Mouse (Mus musculus) midbrain, embryonic 16.5 days (tissue): ENCODE measurements around the gene Gpr158. TPM values are rescaled to one million over a fixed set of nuclear protein-coding genes. Genes with fewer than 3 reads are reported as not detected.

Experiments used
- ATAC-seq: fragments of 200-750 bp; cut with Nextera tagmentation; 2 replicates; pipeline ENCODE4 v1.8.0; 2017; ENCODE audit warnings: moderate TSS enrichment
- H3K27ac ChIP-seq: fragments of 300-500 bp; sonication (generic); 2 replicates; pipeline ENCODE4 v1.5.1; 2014; ENCODE audit warnings: mild to moderate bottlenecking, low read length, mixed read lengths
- H3K27me3 ChIP-seq: fragments of 300-500 bp; sonication (generic); 2 replicates; pipeline ENCODE4 v1.6.1; 2014; ENCODE audit warnings: low read depth, low read length, mixed read lengths; ENCODE audit not compliant: control insufficient read depth, insufficient read depth
- H3K36me3 ChIP-seq: fragments of 300-500 bp; sonication (generic); 2 replicates; pipeline ENCODE4 v1.6.1; 2014; ENCODE audit warnings: mild to moderate bottlenecking, low read length, moderate library complexity, mixed read lengths; ENCODE audit not compliant: control insufficient read depth, insufficient read depth
- H3K4me1 ChIP-seq: fragments of 300-500 bp; sonication (generic); 2 replicates; pipeline ENCODE4 v1.6.1; 2014; ENCODE audit warnings: mild to moderate bottlenecking, low read length, mixed read lengths; ENCODE audit not compliant: control insufficient read depth, insufficient read depth
- H3K4me2 ChIP-seq: fragments of 300-500 bp; sonication (generic); 2 replicates; pipeline ENCODE4 v1.6.1; 2014; ENCODE audit warnings: mild to moderate bottlenecking, low read length, mixed read lengths
- H3K4me3 ChIP-seq: fragments of 300-500 bp; sonication (generic); 2 replicates; pipeline ENCODE4 v1.5.1; 2014; ENCODE audit warnings: low read depth, mild to moderate bottlenecking, low read length, moderate library complexity, mixed read lengths
- H3K9ac ChIP-seq: fragments of 300-500 bp; sonication (generic); 2 replicates; pipeline ENCODE4 v1.6.1; 2014; ENCODE audit warnings: low read depth, low read length, mixed read lengths
- H3K9me3 ChIP-seq: fragments of 300-500 bp; sonication (generic); replicated peaks from 2 replicates; pipeline ENCODE4 v1.6.1; 2014; ENCODE audit warnings: mild to moderate bottlenecking, low read length, mixed read lengths; ENCODE audit not compliant: control insufficient read depth, poor library complexity, severe bottlenecking
- WGBS: fragments of 180-500 bp; shearing (Covaris S2); extraction: QIAGEN DNeasy Blood & Tissue Kit; methylation state at CpG from one replicate; pipeline ENCODE4 v1.1.7; 2014; 5-methylcytosine and 5-hydroxymethylcytosine counted together
- polyA plus RNA-seq: library from polyadenylated mRNA; unstranded; fragments of >200 nt; fragmentation: Nextera tagmentation; extraction: Ambion mirVana; gene quantifications from 2 replicates; pipeline ENCODE4 v1.2.1, GENCODE M21; 2015

The Gpr158 gene
- polyA plus RNA-seq, 1 experiment from 2014 or later = 5.7 TPM

- Histone ChIP-seq H3K4me3 (no peak overlapping the region), H3K27me3 (no peaks in the 10 kb centered on the region), H3K9ac (no peak overlapping the region), H3K36me3 (no peaks in the 10 kb centered on the region), H3K27ac (no peak overlapping the region), H3K9me3 (no peaks in the 10 kb centered on the region), H3K4me2 (no peak overlapping the region), H3K4me1 (no peaks in the 10 kb centered on the region)
- no peak for ATAC-seq
- 74% methylated on average over 2 of the region's 2 CpGs for WGBS
Observed at GRCm38 (mm10) chr2:21808510-21808909, 441.2 kb downstream of the Gpr158 start.

GRCm38 (mm10) chr2:21810431-21810830 is 443.1 kb downstream of the Gpr158 start:
- ATAC-seq = peak; percentile 54; the same call in 1 of the 2 replicates
- whole genome bisulfite sequencing = 63% methylated on average over 4 of the region's 4 CpGs
- Histone ChIP-seq H3K27me3 (no peaks in the 10 kb centered on the region), H3K9me3 (no peaks in the 10 kb centered on the region), H3K4me3 (no peak overlapping the region), H3K27ac (no peak overlapping the region), H3K9ac (no peak overlapping the region), H3K36me3 (no peaks in the 10 kb centered on the region), H3K4me1 (no peaks in the 10 kb centered on the region), H3K4me2 (no peak overlapping the region)

GRCm38 (mm10) chr2:21864061-21864460 is 496.7 kb downstream of the Gpr158 start:
- no peaks in the 10 kb centered on the region for H3K4me1 ChIP-seq
- no peaks in the 10 kb centered on the region for H3K9me3 ChIP-seq
- no peak overlapping the region for H3K27ac ChIP-seq
- no peaks in the 10 kb centered on the region for H3K36me3 ChIP-seq
- no peak overlapping the region for H3K4me3 ChIP-seq
- no peak overlapping the region for H3K4me2 ChIP-seq
- H3K9ac ChIP-seq = no peak overlapping the region
- no peaks in the 10 kb centered on the region for H3K27me3 ChIP-seq
- no peak for ATAC-seq

Other genes with a start within 250 kb of the Gpr158 start
- 5.8 and 8.4 TPM in 2 replicates for gene Enkur, start 162.2 kb upstream of the Gpr158 start, polyA plus RNA-seq
- 24.5 and 28.3 TPM in 2 replicates for gene Thnsl1, start 161.8 kb upstream of the Gpr158 start, polyA plus RNA-seq